Mouse (Mus musculus) liver, postnatal 0 days (tissue): ENCODE data around the gene Gstm5. TPM values are rescaled to one million over a fixed set of nuclear protein-coding genes. Genes with fewer than 3 reads are reported as not detected.

Experiments
- ATAC-seq: fragments of 200-750 bp; cut with Nextera tagmentation; 2 replicates; pipeline ENCODE4 v1.8.0; 2017; ENCODE audit warnings: mild to moderate bottlenecking, moderate library complexity
- DNase-seq: peaks from one replicate; pipeline ENCODE4 v3.0.0-alpha.2; 2016
- H3K27ac ChIP-seq: fragments of 300-500 bp; sonication (generic); 2 replicates; pipeline ENCODE4 v1.5.1; 2014; ENCODE audit warnings: antibody characterized with exemption, moderate library complexity, mild to moderate bottlenecking, low read depth
- H3K27me3 ChIP-seq: fragments of 300-500 bp; sonication (generic); 2 replicates; pipeline ENCODE4 v1.6.1; 2014; ENCODE audit warnings: low read length, control low read depth, mixed read lengths; ENCODE audit not compliant: insufficient read depth
- H3K36me3 ChIP-seq: fragments of 300-500 bp; sonication (generic); replicated peaks from 2 replicates; pipeline ENCODE4 v1.6.1; 2014; ENCODE audit warnings: mild to moderate bottlenecking, control low read depth, low read length, moderate library complexity, mixed read lengths; ENCODE audit not compliant: insufficient read depth
- H3K4me1 ChIP-seq: fragments of 300-500 bp; sonication (generic); 2 replicates; pipeline ENCODE4 v1.6.1; 2014; ENCODE audit warnings: antibody characterized with exemption, mild to moderate bottlenecking, control low read depth; ENCODE audit not compliant: insufficient read depth
- H3K4me2 ChIP-seq: fragments of 300-500 bp; sonication (generic); 2 replicates; pipeline ENCODE4 v1.6.1; 2014; ENCODE audit warnings: low read depth, mild to moderate bottlenecking, low read length, moderate library complexity, mixed read lengths
- H3K4me3 ChIP-seq: fragments of 300-500 bp; sonication (generic); 2 replicates; pipeline ENCODE4 v1.5.1; 2014; ENCODE audit warnings: low read depth, low read length
- H3K9ac ChIP-seq: fragments of 300-500 bp; sonication (generic); replicated peaks from 2 replicates; pipeline ENCODE4 v1.6.1; 2014; ENCODE audit warnings: mild to moderate bottlenecking, moderate library complexity
- H3K9me3 ChIP-seq: fragments of 300-500 bp; sonication (generic); 2 replicates; pipeline ENCODE4 v1.6.1; 2016; ENCODE audit warnings: mild to moderate bottlenecking, control low read depth, low read length, mixed read lengths
- CTCF ChIP-seq: sonication (generic); IDR thresholded peaks from 2 replicates; pipeline ENCODE4 v1.5.1; 2016; ENCODE audit warnings: antibody characterized with exemption, low read depth
- EP300 ChIP-seq: IDR thresholded peaks from 2 replicates; pipeline ENCODE4 v1.6.1; 2016; ENCODE audit warnings: antibody characterized with exemption, low read depth, mild to moderate bottlenecking
- WGBS: fragments of 180-500 bp; shearing (Covaris S2); extraction: QIAGEN DNeasy Blood & Tissue Kit; methylation state at CpG from one replicate; pipeline ENCODE4 v1.1.7; 2014; ENCODE audit not compliant: insufficient replicate concordance; 5-methylcytosine and 5-hydroxymethylcytosine counted together
- polyA plus RNA-seq: library from polyadenylated mRNA; unstranded; fragments of >200 nt; fragmentation: Nextera tagmentation; extraction: Ambion mirVana; gene quantifications from 2 replicates; pipeline ENCODE4 v1.2.1, GENCODE M21; 2015

The Gstm5 gene
- 126 and 134 TPM in 2 replicates for polyA plus RNA-seq

GRCm38 (mm10) chr3:107895720-107896569 lies at the start of gene Gstm5:
Gstm5 (plus strand) TSS chr3:107895821.
- DNase-seq (peak; percentile 89), ATAC-seq (peak; percentile 96)

DNA sequence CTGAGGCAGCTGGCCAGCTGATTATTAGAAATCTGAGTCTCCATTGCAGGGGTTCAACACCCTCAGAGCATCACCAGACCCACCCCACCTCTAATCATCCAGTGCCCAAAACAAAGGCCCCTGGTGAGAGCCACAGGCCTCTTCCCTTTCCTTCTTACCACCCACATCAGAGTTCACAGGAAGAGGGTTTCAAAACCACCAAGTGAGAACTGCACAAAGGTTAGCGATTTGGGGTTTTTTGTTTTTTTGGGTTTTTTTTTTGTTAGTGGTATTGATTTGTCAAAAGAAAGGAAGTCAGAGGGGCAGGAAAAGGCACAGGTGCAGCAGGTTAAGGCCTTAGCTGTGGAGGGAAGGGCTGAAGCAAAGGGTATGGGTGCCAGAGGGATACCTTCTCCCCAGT lies 49.4 kb upstream of the Gstm5 start:
- Histone ChIP-seq H3K4me1 (peaks cover 24% of the 10 kb centered on the region), H3K27me3 (no peaks in the 10 kb centered on the region), H3K9me3 (no peaks in the 10 kb centered on the region), H3K36me3 (no peaks in the 10 kb centered on the region), H3K9ac (no peak overlapping the region), H3K4me2 (no peak overlapping the region), H3K27ac (peak overlapping the region; percentile 29), H3K4me3 (no peak overlapping the region)
- DNase-seq = no peak
- ATAC-seq = no peak
- 18% methylated on average over 1 of the region's 1 CpGs for WGBS
- TF ChIP-seq EP300 = no peak
- no peak for TF ChIP-seq CTCF

More at GRCm38 (mm10) chr3:107895720-107896569, at the start of gene Gstm5:
- Histone ChIP-seq H3K27me3 (no peaks in the 10 kb centered on the region), H3K4me1 (peaks cover 15% of the 10 kb centered on the region), H3K4me2 (peak within 1 kb of the TSS; percentile 99), H3K36me3 (0 out of 2 replicates have a peak, but pooled peaks cover 3% of the 10 kb centered on the region), H3K4me3 (peak within 1 kb of the TSS; percentile 75), H3K9me3 (no peaks in the 10 kb centered on the region), H3K27ac (peak within 1 kb of the TSS; percentile 87), H3K9ac (peak within 1 kb of the TSS; percentile 90)
- WGBS = 4% methylated on average over 40 of the region's 40 CpGs
- TF ChIP-seq CTCF (no peak), EP300 (peak; percentile 92)

- no peaks in the 10 kb centered on the region for H3K36me3 ChIP-seq
- 23% methylated on average over 3 of the region's 3 CpGs for WGBS
- no peaks in the 10 kb centered on the region for H3K9me3 ChIP-seq
- H3K4me2 ChIP-seq = no peak overlapping the region
- DNase-seq (no peak), ATAC-seq (no peak)
- H3K4me1 ChIP-seq = peaks cover 24% of the 10 kb centered on the region
- H3K9ac ChIP-seq = no peak overlapping the region
- no peak overlapping the region for H3K4me3 ChIP-seq
- no peak for TF ChIP-seq CTCF
- TF ChIP-seq EP300 = no peak
- peak overlapping the region; percentile 29; the same call in 1 of the 2 replicates for H3K27ac ChIP-seq
- H3K27me3 ChIP-seq = no peaks in the 10 kb centered on the region
Observed at GRCm38 (mm10) chr3:107846835-107847234, 48.8 kb upstream of the Gstm5 start.

DNA sequence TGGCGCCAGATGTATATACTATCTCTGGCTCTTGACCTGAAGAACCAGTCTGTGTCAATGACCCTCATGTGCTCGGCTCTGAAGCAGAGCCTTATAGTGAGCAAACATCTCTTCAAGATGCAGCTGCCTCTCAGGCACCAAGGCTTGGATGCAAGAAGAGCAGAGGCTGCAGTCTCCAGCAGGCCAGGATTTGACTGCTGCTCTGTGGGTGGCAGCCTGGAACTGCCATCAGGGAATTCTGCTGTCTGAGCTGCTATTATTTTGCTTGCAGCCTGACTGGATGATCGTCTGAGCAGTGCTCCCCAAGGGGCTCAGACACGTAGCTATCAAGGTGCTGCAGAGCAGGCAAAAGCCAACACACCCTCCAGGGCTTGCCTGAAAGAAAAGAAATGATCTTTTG lies 47.5 kb upstream of the Gstm5 start:
- Histone ChIP-seq H3K4me1 (peaks cover 24% of the 10 kb centered on the region), H3K27ac (no peak overlapping the region), H3K36me3 (no peaks in the 10 kb centered on the region), H3K9ac (no peak overlapping the region), H3K4me2 (no peak overlapping the region), H3K4me3 (no peak overlapping the region), H3K9me3 (no peaks in the 10 kb centered on the region), H3K27me3 (no peaks in the 10 kb centered on the region)
- 68% methylated on average over 4 of the region's 4 CpGs for WGBS
- TF ChIP-seq CTCF = no peak
- TF ChIP-seq EP300 = no peak
- ATAC-seq (no peak), DNase-seq (no peak)

- Histone ChIP-seq H3K9ac (no peak overlapping the region), H3K36me3 (no peaks in the 10 kb centered on the region), H3K4me1 (peaks cover 29% of the 10 kb centered on the region), H3K9me3 (no peaks in the 10 kb centered on the region), H3K4me3 (no peak overlapping the region), H3K27me3 (no peaks in the 10 kb centered on the region), H3K4me2 (no peak overlapping the region), H3K27ac (peak overlapping the region; percentile 18; the same call in 1 of the 2 replicates)
- TF ChIP-seq CTCF (no peak), EP300 (no peak)
- 42% methylated on average over 6 of the region's 6 CpGs for WGBS
- DNase-seq (no peak), ATAC-seq (no peak)
Observed at GRCm38 (mm10) chr3:107849000-107849692, 46.5 kb upstream of the Gstm5 start.

GRCm38 (mm10) chr3:107849693-107850031 lies 46.0 kb upstream of the Gstm5 start:
- no peak overlapping the region for H3K4me2 ChIP-seq
- no peak for TF ChIP-seq CTCF
- TF ChIP-seq EP300 = no peak
- DNase-seq (no peak), ATAC-seq (peak; percentile 68; the same call in 1 of the 2 replicates)
- peak overlapping the region; percentile 18; the same call in 1 of the 2 replicates for H3K27ac ChIP-seq
- no peaks in the 10 kb centered on the region for H3K9me3 ChIP-seq
- H3K4me3 ChIP-seq = no peak overlapping the region
- WGBS = 42% methylated on average over 2 of the region's 2 CpGs
- H3K36me3 ChIP-seq = no peaks in the 10 kb centered on the region
- H3K9ac ChIP-seq = no peak overlapping the region
- no peaks in the 10 kb centered on the region for H3K27me3 ChIP-seq
- peaks cover 30% of the 10 kb centered on the region for H3K4me1 ChIP-seq
